Mouse (Mus musculus) intestine, embryonic 16.5 days (tissue): ENCODE data around the gene Ofcc1. TPM values are rescaled to one million over a fixed set of nuclear protein-coding genes. Genes with fewer than 3 reads are reported as not detected.

Experiments
- ATAC-seq: fragments of 200-750 bp; cut with Nextera tagmentation; 2 replicates; pipeline ENCODE4 v1.8.0; 2017; ENCODE audit warnings: moderate TSS enrichment, moderate library complexity
- H3K27ac ChIP-seq: fragments of 300-500 bp; sonication (generic); 2 replicates; pipeline ENCODE4 v1.5.1; 2014; ENCODE audit warnings: mild to moderate bottlenecking, low read length
- H3K27me3 ChIP-seq: fragments of 300-500 bp; sonication (generic); replicated peaks from 2 replicates; pipeline ENCODE4 v1.6.1; 2014; ENCODE audit warnings: low read length, control low read depth, mixed read lengths; ENCODE audit not compliant: control insufficient read depth, insufficient read depth
- H3K36me3 ChIP-seq: fragments of 300-500 bp; sonication (generic); 2 replicates; pipeline ENCODE4 v1.6.1; 2014; ENCODE audit warnings: low read length, control low read depth; ENCODE audit not compliant: control insufficient read depth, insufficient read depth
- H3K4me1 ChIP-seq: fragments of 300-500 bp; sonication (generic); 2 replicates; pipeline ENCODE4 v1.6.1; 2014; ENCODE audit warnings: low read length, control low read depth, mixed read lengths; ENCODE audit not compliant: control insufficient read depth, insufficient read depth
- H3K4me2 ChIP-seq: fragments of 300-500 bp; sonication (generic); 2 replicates; pipeline ENCODE4 v1.6.1; 2014; ENCODE audit warnings: low read depth, low read length, control low read depth
- H3K4me3 ChIP-seq: fragments of 300-500 bp; sonication (generic); 2 replicates; pipeline ENCODE4 v1.5.1; 2014; ENCODE audit warnings: mild to moderate bottlenecking, low read length
- H3K9ac ChIP-seq: fragments of 300-500 bp; sonication (generic); 2 replicates; pipeline ENCODE4 v1.6.1; 2014; ENCODE audit warnings: low read depth, low read length
- H3K9me3 ChIP-seq: fragments of 300-500 bp; sonication (generic); 2 replicates; pipeline ENCODE4 v1.6.1; 2016; ENCODE audit warnings: low read length, control low read depth; ENCODE audit not compliant: control insufficient read depth
- WGBS: fragments of 180-500 bp; shearing (Covaris S2); extraction: QIAGEN DNeasy Blood & Tissue Kit; methylation state at CpG from one replicate; pipeline ENCODE4 v1.1.7; 2014; 5-methylcytosine and 5-hydroxymethylcytosine counted together
- polyA plus RNA-seq: library from polyadenylated mRNA; unstranded; fragments of >200 nt; fragmentation: Nextera tagmentation; extraction: Ambion mirVana; gene quantifications from 2 replicates; pipeline ENCODE4 v1.2.1, GENCODE M21; 2015

The Ofcc1 gene
- polyA plus RNA-seq, 1 experiment from 2014 or later: not detected

DNA sequence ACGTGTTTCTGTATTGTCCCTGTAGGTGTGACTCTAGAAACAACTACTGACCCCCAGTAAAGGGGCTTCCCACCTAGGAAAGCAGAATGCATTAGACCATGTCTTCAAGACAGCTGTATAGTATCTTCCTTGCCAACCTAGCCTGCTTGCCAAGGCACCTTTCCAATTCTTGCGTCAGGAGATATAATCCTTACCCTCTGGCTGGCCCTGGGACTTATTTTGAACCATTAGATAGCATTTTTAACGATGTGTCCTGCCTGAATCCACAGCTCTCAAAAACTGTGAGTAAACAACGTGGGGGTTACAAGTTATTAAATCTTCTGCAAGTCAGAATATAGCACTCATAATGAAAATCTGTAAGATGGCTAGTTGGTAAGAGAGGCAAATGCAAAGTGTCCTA lies 221.3 kb downstream of the Ofcc1 start:
- Histone ChIP-seq H3K27ac (no peak overlapping the region), H3K4me3 (no peak overlapping the region), H3K36me3 (no peaks in the 10 kb centered on the region), H3K4me1 (peaks cover 3% of the 10 kb centered on the region; the same call in 1 of the 2 replicates), H3K9ac (no peak overlapping the region), H3K27me3 (no peaks in the 10 kb centered on the region), H3K9me3 (no peaks in the 10 kb centered on the region), H3K4me2 (no peak overlapping the region)
- 85% methylated on average over 4 of the region's 4 CpGs for WGBS
- no peak for ATAC-seq

GRCm38 (mm10) chr13:40136096-40136495 lies 225.2 kb downstream of the Ofcc1 start:
- 46% methylated on average over 3 of the region's 3 CpGs for WGBS
- ATAC-seq: no peak
- Histone ChIP-seq H3K36me3 (no peaks in the 10 kb centered on the region), H3K4me3 (no peak overlapping the region), H3K27me3 (no peaks in the 10 kb centered on the region), H3K9ac (no peak overlapping the region), H3K4me1 (peaks cover 3% of the 10 kb centered on the region; the same call in 1 of the 2 replicates), H3K9me3 (no peaks in the 10 kb centered on the region), H3K27ac (no peak overlapping the region), H3K4me2 (no peak overlapping the region)

- peak overlapping the region; percentile 7; the same call in 1 of the 2 replicates for H3K4me2 ChIP-seq
- H3K27ac ChIP-seq: no peak overlapping the region
- H3K36me3 ChIP-seq: no peaks in the 10 kb centered on the region
- H3K27me3 ChIP-seq: no peaks in the 10 kb centered on the region
- 43% methylated on average over 12 of the region's 12 CpGs for WGBS
- peaks cover 3% of the 10 kb centered on the region; the same call in 1 of the 2 replicates for H3K4me1 ChIP-seq
- no peaks in the 10 kb centered on the region for H3K9me3 ChIP-seq
- no peak overlapping the region for H3K9ac ChIP-seq
- ATAC-seq: no peak
- no peak overlapping the region for H3K4me3 ChIP-seq
Observed at GRCm38 (mm10) chr13:40135670-40136069, 225.6 kb downstream of the Ofcc1 start.

DNA sequence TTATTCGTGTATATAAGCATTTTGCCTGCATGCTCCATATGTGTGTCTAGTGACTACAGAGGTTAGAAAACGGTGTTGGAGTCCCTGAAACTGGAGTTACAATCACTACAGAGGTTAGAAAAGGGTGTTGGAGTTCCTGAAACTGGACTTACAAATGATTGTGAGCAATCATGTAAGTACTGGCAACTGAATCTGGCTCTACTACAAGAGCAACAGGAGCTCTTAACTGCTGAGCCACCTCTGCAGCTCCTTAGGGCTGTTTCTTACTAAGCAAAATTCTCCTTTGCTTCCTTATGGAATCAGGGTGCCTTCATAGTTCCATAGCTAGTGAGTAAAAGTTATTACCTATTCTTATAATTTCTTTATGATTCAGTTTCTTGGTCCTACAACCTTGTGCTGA lies 237.4 kb downstream of the Ofcc1 start:
- Histone ChIP-seq H3K27me3 (no peaks in the 10 kb centered on the region), H3K9ac (no peak overlapping the region), H3K27ac (no peak overlapping the region), H3K4me1 (no peaks in the 10 kb centered on the region), H3K4me2 (no peak overlapping the region), H3K36me3 (no peaks in the 10 kb centered on the region), H3K4me3 (no peak overlapping the region), H3K9me3 (no peaks in the 10 kb centered on the region)
- 78% methylated on average over 2 of the region's 2 CpGs for WGBS
- no peak for ATAC-seq

- 56% methylated on average over 2 of the region's 2 CpGs for WGBS
- no peak overlapping the region for H3K4me2 ChIP-seq
- H3K27me3 ChIP-seq: no peaks in the 10 kb centered on the region
- no peak overlapping the region for H3K9ac ChIP-seq
- ATAC-seq: no peak
- no peaks in the 10 kb centered on the region for H3K9me3 ChIP-seq
- H3K4me1 ChIP-seq: no peaks in the 10 kb centered on the region
- no peak overlapping the region for H3K4me3 ChIP-seq
- H3K27ac ChIP-seq: no peak overlapping the region
- H3K36me3 ChIP-seq: no peaks in the 10 kb centered on the region
Observed at GRCm38 (mm10) chr13:40112336-40112735, 248.9 kb downstream of the Ofcc1 start.

GRCm38 (mm10) chr13:40076236-40076635 lies 285.0 kb downstream of the Ofcc1 start:
- no peak overlapping the region for H3K9ac ChIP-seq
- H3K9me3 ChIP-seq: no peaks in the 10 kb centered on the region
- H3K4me2 ChIP-seq: no peak overlapping the region
- H3K27ac ChIP-seq: no peak overlapping the region
- 87% methylated on average over 4 of the region's 4 CpGs for WGBS
- H3K4me3 ChIP-seq: no peak overlapping the region
- no peak for ATAC-seq
- H3K36me3 ChIP-seq: no peaks in the 10 kb centered on the region
- no peaks in the 10 kb centered on the region for H3K4me1 ChIP-seq
- no peaks in the 10 kb centered on the region for H3K27me3 ChIP-seq

GRCm38 (mm10) chr13:40074850-40075416 lies 286.3 kb downstream of the Ofcc1 start:
- 52% methylated on average over 3 of the region's 3 CpGs for WGBS
- Histone ChIP-seq H3K4me2 (no peak overlapping the region), H3K4me1 (no peaks in the 10 kb centered on the region), H3K27me3 (no peaks in the 10 kb centered on the region), H3K36me3 (no peaks in the 10 kb centered on the region), H3K9me3 (no peaks in the 10 kb centered on the region), H3K9ac (no peak overlapping the region), H3K4me3 (no peak overlapping the region), H3K27ac (no peak overlapping the region)
- no peak for ATAC-seq

DNA sequence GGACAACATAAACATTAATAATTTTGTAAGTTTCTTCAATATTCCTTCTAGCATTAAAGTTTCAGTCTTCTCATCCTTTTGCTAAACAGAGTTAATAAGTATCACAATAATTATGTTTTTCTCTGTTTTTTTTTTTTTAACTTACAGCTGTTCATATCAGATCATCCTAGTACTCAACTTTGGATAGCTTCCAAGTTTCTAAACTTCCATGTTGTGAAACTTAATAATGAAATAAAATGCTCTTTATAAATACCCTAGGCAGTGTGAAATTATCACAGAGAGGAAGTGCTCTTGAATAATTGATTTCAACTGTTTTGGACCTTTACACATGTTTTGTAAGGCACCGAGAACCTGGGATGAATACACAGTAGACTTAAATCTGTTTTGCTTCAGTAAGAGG lies 291.2 kb downstream of the Ofcc1 start:
- WGBS: 77% methylated on average over 1 of the region's 1 CpGs
- no peak for ATAC-seq
- H3K4me1 ChIP-seq: no peaks in the 10 kb centered on the region

DNA sequence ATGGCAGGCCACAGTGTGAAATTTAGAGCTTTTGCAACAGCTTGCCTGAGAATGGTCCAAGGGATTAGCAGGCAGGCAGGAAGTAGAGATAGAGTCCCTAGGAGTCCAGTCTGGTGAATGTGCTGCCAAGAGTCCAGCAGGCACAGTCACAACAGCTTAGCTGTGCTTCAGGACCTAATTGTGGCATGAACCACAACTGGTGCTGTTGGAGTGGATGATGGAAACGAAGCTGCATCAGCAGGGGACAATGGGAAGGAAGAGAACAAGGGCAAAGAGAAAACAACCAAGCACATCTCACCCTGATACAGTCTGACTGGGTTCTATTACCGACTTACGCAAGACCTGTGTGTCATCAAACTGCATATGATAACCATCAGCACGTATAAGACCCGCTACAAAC lies 300.0 kb downstream of the Ofcc1 start:
- Histone ChIP-seq H3K27ac (no peak overlapping the region), H3K4me3 (no peak overlapping the region), H3K36me3 (no peaks in the 10 kb centered on the region), H3K4me1 (no peaks in the 10 kb centered on the region), H3K4me2 (no peak overlapping the region), H3K9ac (no peak overlapping the region), H3K9me3 (no peaks in the 10 kb centered on the region), H3K27me3 (no peaks in the 10 kb centered on the region)
- 85% methylated on average over 5 of the region's 5 CpGs for WGBS
- ATAC-seq: no peak

More for the DNA sequence above, 291.2 kb downstream of the Ofcc1 start:
- Histone ChIP-seq H3K27ac (no peak overlapping the region), H3K4me2 (no peak overlapping the region), H3K4me3 (no peak overlapping the region), H3K9ac (no peak overlapping the region), H3K9me3 (no peaks in the 10 kb centered on the region), H3K27me3 (no peaks in the 10 kb centered on the region), H3K36me3 (no peaks in the 10 kb centered on the region)

DNA sequence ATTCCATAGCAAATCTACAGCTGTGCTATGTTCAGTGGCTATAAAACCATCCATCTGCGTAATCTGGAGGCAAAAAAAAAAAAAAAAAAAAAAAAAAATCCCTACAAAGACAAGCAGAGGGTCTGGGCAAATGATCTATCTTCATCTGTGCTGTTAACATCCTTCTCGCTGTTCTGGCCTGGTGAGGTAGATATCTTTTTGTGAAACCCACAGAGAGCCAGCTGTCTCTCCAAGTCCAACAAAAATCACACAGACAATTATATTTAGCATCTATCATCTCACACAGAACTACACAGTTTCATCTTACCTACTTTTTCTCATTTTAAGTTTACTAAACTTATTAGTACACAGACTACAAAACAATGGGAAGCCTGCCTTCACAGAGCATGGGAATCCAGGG lies 323.4 kb downstream of the Ofcc1 start:
- Histone ChIP-seq H3K4me3 (no peak overlapping the region), H3K9me3 (no peaks in the 10 kb centered on the region), H3K36me3 (no peaks in the 10 kb centered on the region), H3K27me3 (no peaks in the 10 kb centered on the region), H3K27ac (no peak overlapping the region), H3K9ac (no peak overlapping the region), H3K4me2 (no peak overlapping the region), H3K4me1 (no peaks in the 10 kb centered on the region)
- no peak for ATAC-seq
- WGBS: 81% methylated on average over 2 of the region's 2 CpGs
